Mouse (Mus musculus): ENCODE results near the gene Cacnb2. TPM values are rescaled to one million over a fixed set of nuclear protein-coding genes. Genes with fewer than 3 reads are reported as not detected.
A peak's percentile ranks its signal among the peaks of the same experiment; 100 is the strongest.

The Cacnb2 gene
- polyA plus RNA-seq, 2 experiments = 2.3 to 4.1 TPM

DNA sequence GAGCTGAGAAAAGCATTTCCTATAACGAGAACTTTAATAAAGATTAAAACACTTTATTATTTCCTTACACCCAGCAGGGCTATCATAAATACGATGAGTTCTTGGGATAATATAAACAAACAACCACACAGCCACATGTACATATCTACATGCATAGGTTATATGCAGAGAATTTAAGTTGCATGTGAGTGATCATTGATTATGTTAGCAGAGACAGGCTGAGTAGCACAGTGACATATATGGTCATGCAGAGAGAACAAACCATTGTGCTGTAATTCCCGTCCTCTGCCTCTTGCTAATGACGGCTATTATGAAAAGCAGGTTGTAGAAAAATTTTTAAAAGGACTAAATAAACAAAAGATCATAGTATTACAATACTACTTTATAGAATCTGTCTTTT is 53.8 kb downstream of the Cacnb2 start:
- Histone ChIP-seq H3K4me2 (replicated peaks; ENCODE audit: low read depth, low read length, severe bottlenecking) (no peak overlapping the region), H3K27me3 (ENCODE audit: control insufficient read depth, insufficient read depth, low read length) (no peaks in the 10 kb centered on the region), H3K4me3 (replicated peaks; ENCODE audit: low read length) (no peak overlapping the region), H3K9ac (ENCODE audit: low read depth, low read length, severe bottlenecking) (no peak overlapping the region), H3K36me3 (ENCODE audit: control insufficient read depth, insufficient read depth, low read length) (no peaks in the 10 kb centered on the region), H3K27ac (replicated peaks; ENCODE audit: low read depth, low read length) (no peak overlapping the region), H3K4me1 (ENCODE audit: control insufficient read depth, insufficient read depth, low read length) (no peaks in the 10 kb centered on the region), H3K9me3 (ENCODE audit: control insufficient read depth, low read length) (no peaks in the 10 kb centered on the region)
- 41% methylated on average over 4 of the region's 4 CpGs for WGBS
- no peak for TF ChIP-seq POLR2A (IDR thresholded peaks at IDR 0.05; ENCODE audit: borderline replicate concordance, extremely low read depth, insufficient read depth, insufficient read length)
- ATAC-seq (ENCODE audit: low FRiP score, low read depth) = no peak
- DNase-seq (ENCODE audit: low spot score) = no peak

DNA sequence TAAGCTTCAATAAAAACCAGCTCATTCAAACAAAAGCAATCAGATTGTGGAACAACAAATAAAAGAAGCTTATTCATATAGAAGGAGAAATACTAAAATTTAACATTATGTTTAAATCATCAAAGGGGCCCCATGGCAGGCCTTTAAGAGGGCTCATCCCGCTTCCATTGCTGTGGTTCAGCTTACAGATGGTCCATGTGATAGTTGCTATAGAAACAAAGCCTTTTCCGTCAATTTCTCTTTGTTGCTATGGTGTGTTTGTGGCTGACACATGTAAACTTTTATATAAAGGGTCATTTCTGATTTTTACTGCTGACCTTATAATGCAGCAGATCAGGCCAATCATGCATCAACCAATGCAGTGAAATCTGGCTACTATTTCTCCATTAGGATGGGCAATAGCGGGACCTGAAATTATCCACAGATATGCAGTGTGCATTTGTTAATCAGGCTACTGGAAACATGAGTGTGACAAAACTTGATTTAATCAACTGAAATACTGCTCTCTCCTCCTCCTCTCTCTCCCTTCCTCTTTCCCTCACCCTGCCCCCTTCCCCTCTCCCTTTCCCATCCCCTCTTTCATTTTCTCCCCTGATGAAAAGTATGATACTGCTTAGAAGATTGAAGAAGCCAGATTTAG is 54.4 kb downstream of the Cacnb2 start:
- WGBS = 65% methylated on average over 3 of the region's 3 CpGs
- ATAC-seq (ENCODE audit: low FRiP score, low read depth) (no peak), DNase-seq (ENCODE audit: low spot score) (no peak)
- Histone ChIP-seq H3K36me3 (ENCODE audit: control insufficient read depth, insufficient read depth, low read length) (no peaks in the 10 kb centered on the region), H3K9ac (ENCODE audit: low read depth, low read length, severe bottlenecking) (no peak overlapping the region), H3K4me3 (replicated peaks; ENCODE audit: low read length) (no peak overlapping the region), H3K27ac (replicated peaks; ENCODE audit: low read depth, low read length) (no peak overlapping the region), H3K4me2 (replicated peaks; ENCODE audit: low read depth, low read length, severe bottlenecking) (no peak overlapping the region), H3K4me1 (ENCODE audit: control insufficient read depth, insufficient read depth, low read length) (no peaks in the 10 kb centered on the region), H3K9me3 (ENCODE audit: control insufficient read depth, low read length) (no peaks in the 10 kb centered on the region), H3K27me3 (ENCODE audit: control insufficient read depth, insufficient read depth, low read length) (no peaks in the 10 kb centered on the region)
- TF ChIP-seq POLR2A (IDR thresholded peaks at IDR 0.05; ENCODE audit: borderline replicate concordance, extremely low read depth, insufficient read depth, insufficient read length) = no peak

DNA sequence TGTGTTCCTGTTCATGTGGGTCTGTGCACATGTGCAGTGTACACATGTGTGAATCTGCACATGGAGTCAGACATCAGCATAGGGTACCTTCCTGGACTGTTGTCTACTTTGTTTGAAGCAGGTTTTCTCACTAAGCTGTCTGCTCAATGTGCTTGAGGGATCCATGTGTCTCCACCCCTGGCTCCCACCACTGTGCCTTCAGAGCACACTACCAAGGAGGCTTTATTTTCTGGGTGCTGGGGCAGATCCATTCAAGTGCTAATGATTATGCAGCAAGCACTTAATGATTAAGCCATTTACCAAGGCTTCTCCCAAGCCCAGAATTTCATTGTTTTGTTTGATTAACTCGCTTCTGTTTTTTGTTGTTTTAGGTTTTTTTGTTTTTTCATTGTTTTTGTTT is 62.3 kb downstream of the Cacnb2 start:
- Histone ChIP-seq H3K4me2 (replicated peaks; ENCODE audit: low read depth, low read length, severe bottlenecking) (no peak overlapping the region), H3K27me3 (ENCODE audit: control insufficient read depth, insufficient read depth, low read length) (no peaks in the 10 kb centered on the region), H3K4me1 (ENCODE audit: control insufficient read depth, insufficient read depth, low read length) (no peaks in the 10 kb centered on the region), H3K27ac (replicated peaks; ENCODE audit: low read depth, low read length) (no peak overlapping the region), H3K9ac (ENCODE audit: low read depth, low read length, severe bottlenecking) (no peak overlapping the region), H3K9me3 (ENCODE audit: control insufficient read depth, low read length) (no peaks in the 10 kb centered on the region), H3K36me3 (ENCODE audit: control insufficient read depth, insufficient read depth, low read length) (no peaks in the 10 kb centered on the region), H3K4me3 (replicated peaks; ENCODE audit: low read length) (no peak overlapping the region)
- DNase-seq (ENCODE audit: low spot score) (no peak), ATAC-seq (ENCODE audit: low FRiP score, low read depth) (no peak)
- 47% methylated on average over 1 of the region's 1 CpGs for WGBS
- TF ChIP-seq POLR2A (IDR thresholded peaks at IDR 0.05; ENCODE audit: borderline replicate concordance, extremely low read depth, insufficient read depth, insufficient read length) = no peak

DNA sequence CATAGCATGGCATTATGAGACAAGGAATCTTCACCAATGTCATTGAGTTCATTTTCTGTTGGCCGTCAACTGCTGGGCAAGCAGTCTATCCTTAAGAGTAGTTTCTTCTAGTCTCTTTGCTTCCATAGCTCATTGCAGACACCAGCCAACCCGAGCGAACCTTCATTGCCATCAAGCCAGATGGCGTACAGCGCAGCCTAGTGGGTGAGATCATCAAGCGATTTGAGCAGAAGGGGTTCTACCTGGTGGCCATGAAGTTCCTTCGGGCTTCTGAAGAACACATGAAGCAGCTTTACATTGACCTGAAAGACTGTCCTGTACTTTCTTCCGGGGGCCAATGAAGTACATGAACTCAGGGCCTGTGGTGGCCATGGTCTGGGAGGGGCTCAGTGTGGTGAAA is 69.2 kb downstream of the Cacnb2 start:
- no peak overlapping the region for H3K4me3 ChIP-seq (replicated peaks; ENCODE audit: low read length)
- DNase-seq (ENCODE audit: low spot score) = no peak
- WGBS = 92% methylated on average over 8 of the region's 8 CpGs
- H3K9me3 ChIP-seq (ENCODE audit: control insufficient read depth, low read length) = no peaks in the 10 kb centered on the region
- no peaks in the 10 kb centered on the region for H3K36me3 ChIP-seq (ENCODE audit: control insufficient read depth, insufficient read depth, low read length)
- H3K4me2 ChIP-seq (replicated peaks; ENCODE audit: low read depth, low read length, severe bottlenecking) = no peak overlapping the region
- H3K27ac ChIP-seq (replicated peaks; ENCODE audit: low read depth, low read length) = no peak overlapping the region
- H3K4me1 ChIP-seq (ENCODE audit: control insufficient read depth, insufficient read depth, low read length) = no peaks in the 10 kb centered on the region
- H3K9ac ChIP-seq (ENCODE audit: low read depth, low read length, severe bottlenecking) = no peak overlapping the region
- no peaks in the 10 kb centered on the region for H3K27me3 ChIP-seq (ENCODE audit: control insufficient read depth, insufficient read depth, low read length)
- no peak for ATAC-seq (ENCODE audit: low FRiP score, low read depth)
- no peak for TF ChIP-seq POLR2A (IDR thresholded peaks at IDR 0.05; ENCODE audit: borderline replicate concordance, extremely low read depth, insufficient read depth, insufficient read length)

DNA sequence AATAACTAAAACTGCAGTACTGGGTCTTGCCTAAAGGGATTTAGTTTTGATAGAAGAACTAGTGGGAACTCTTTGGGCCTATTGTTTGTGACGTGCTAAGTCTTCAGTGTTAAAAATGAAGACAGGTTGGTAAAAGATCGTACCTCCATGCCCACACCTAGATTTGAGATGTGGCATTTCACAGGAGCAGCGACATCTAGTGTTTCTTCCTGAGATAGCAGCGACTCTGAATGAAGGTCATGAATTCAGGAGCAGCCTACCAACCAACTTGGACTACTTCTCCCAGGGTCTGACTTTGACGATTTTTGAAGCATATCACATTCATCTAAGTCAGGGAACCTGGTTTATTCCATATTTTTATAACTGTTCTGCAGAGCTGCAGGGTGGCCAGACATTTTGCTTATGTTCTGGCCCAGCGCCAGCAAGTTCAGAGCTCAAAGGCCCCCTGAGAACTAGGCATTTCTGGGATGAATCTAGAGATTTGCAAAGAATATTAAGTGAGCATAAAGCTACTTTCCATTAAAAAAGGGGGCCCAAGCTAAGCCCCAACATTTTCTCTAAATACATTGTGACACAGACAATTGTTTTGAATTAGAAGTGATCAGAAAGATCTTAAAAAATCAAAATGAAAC is 74.1 kb downstream of the Cacnb2 start:
- DNase-seq (ENCODE audit: low spot score) (peak; percentile 58), ATAC-seq (ENCODE audit: low FRiP score, low read depth) (no peak)
- no peak for TF ChIP-seq POLR2A (IDR thresholded peaks at IDR 0.05; ENCODE audit: borderline replicate concordance, extremely low read depth, insufficient read depth, insufficient read length)
- Histone ChIP-seq H3K27ac (replicated peaks; ENCODE audit: low read depth, low read length) (no peak overlapping the region), H3K9ac (ENCODE audit: low read depth, low read length, severe bottlenecking) (no peak overlapping the region), H3K4me1 (ENCODE audit: control insufficient read depth, insufficient read depth, low read length) (0 out of 2 replicates have a peak, but pooled peaks cover 3% of the 10 kb centered on the region), H3K9me3 (ENCODE audit: control insufficient read depth, low read length) (no peaks in the 10 kb centered on the region), H3K36me3 (ENCODE audit: control insufficient read depth, insufficient read depth, low read length) (no peaks in the 10 kb centered on the region), H3K27me3 (ENCODE audit: control insufficient read depth, insufficient read depth, low read length) (no peaks in the 10 kb centered on the region), H3K4me2 (replicated peaks; ENCODE audit: low read depth, low read length, severe bottlenecking) (no peak overlapping the region), H3K4me3 (replicated peaks; ENCODE audit: low read length) (no peak overlapping the region)
- 22% methylated on average over 6 of the region's 6 CpGs for WGBS

All from limb, embryonic 14.5 days (tissue).